Mouse (Mus musculus): Measurements from ENCODE around the gene Fdxr. TPM values are rescaled to one million over a fixed set of nuclear protein-coding genes. Genes with fewer than 3 reads are reported as not detected.

Gene Fdxr
- polyA plus RNA-seq, 1 experiment from 2014 or later: 11.3 TPM

DNA sequence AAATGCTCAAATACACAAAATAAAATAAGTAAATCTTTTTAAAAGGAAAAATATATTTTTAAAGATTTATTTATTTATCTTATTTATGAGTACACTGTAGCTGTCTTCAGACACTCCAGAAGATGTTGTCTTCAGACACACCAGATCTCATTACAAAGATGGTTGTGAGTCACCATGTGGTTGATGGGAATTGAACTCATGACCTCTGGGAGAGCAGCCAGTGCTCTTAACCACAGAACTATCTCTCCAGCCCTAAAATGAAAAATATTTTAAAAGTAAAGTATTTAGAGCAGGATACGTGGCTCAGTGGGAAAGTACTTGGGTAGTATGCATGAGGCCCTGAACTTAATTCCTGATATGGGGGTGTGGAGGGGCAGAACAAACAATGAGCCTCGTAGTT, 24.5 kb upstream of the Fdxr start:
- 78% methylated on average over 2 of the region's 2 CpGs for WGBS

DNA sequence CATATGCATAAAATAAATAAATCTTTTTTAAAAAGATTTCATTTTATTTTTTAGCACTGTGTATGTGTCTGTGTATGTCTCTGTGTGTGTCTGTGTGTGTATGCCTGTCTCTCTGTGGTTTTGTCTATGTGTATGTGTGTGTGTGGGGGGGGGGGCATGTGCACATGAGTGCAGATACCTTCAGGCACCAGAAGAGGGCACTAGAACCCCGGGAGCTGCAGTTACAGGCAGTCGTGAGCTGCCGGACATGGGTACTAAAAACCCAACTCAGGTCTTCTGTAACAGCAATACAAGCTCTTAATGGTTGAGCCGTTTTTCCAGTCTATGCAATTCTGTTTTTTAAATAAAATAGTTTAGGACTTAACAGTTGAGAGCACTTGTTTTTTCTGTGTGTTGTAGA, 23.9 kb upstream of the Fdxr start:
- 84% methylated on average over 4 of the region's 4 CpGs for WGBS
- H3K4me3 ChIP-seq: no peak overlapping the region
- ATAC-seq (ENCODE audit: insufficient number of reproducible peaks, low FRiP score): no peak
- H3K27ac ChIP-seq (ENCODE audit: poor library complexity, severe bottlenecking): no peak overlapping the region
- H3K9me3 ChIP-seq (replicated peaks): 0 out of 2 replicates have a peak, but pooled peaks cover 4% of the 10 kb centered on the region
- H3K4me1 ChIP-seq (replicated peaks): peaks cover 8% of the 10 kb centered on the region; the same call in 1 of the 2 replicates
- peaks cover 46% of the 10 kb centered on the region for H3K27me3 ChIP-seq (replicated peaks)
- H3K9ac ChIP-seq: no peak overlapping the region
- no peak overlapping the region for H3K4me2 ChIP-seq
- no peaks in the 10 kb centered on the region for H3K36me3 ChIP-seq

More for the DNA sequence above, 24.5 kb upstream of the Fdxr start:
- H3K4me1 ChIP-seq (replicated peaks): peaks cover 8% of the 10 kb centered on the region; the same call in 1 of the 2 replicates
- H3K27ac ChIP-seq (ENCODE audit: poor library complexity, severe bottlenecking): no peak overlapping the region
- ATAC-seq (ENCODE audit: insufficient number of reproducible peaks, low FRiP score): no peak
- H3K9ac ChIP-seq: no peak overlapping the region
- H3K27me3 ChIP-seq (replicated peaks): peaks cover 40% of the 10 kb centered on the region
- H3K36me3 ChIP-seq: no peaks in the 10 kb centered on the region
- no peak overlapping the region for H3K4me2 ChIP-seq
- 0 out of 2 replicates have a peak, but pooled peaks cover 4% of the 10 kb centered on the region for H3K9me3 ChIP-seq (replicated peaks)
- no peak overlapping the region for H3K4me3 ChIP-seq

DNA sequence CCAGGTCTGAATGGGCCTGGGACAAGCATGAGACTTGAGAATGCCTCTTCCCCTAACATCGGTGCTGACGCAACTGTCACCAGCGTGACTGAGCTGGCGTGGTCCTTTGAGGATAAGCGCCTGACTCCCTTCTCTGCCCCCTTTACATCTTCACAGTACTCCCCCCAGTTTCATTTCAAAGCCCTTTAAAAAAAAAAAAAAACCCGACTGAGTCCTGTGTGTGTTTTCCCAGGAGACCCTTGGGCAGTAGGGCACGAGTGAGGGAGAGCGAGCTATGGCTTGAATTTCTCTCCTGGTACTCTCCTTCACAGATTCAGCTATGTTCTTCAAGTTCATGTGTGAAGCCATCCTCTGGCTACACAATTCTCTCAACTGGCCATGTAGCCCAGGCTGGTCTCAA, 21.3 kb upstream of the Fdxr start:
- H3K4me2 ChIP-seq: 0 out of 2 replicates have a peak overlapping the region, but pooled peaks have one; percentile 80
- ATAC-seq (ENCODE audit: insufficient number of reproducible peaks, low FRiP score): no peak
- WGBS: 61% methylated on average over 8 of the region's 8 CpGs

DNA sequence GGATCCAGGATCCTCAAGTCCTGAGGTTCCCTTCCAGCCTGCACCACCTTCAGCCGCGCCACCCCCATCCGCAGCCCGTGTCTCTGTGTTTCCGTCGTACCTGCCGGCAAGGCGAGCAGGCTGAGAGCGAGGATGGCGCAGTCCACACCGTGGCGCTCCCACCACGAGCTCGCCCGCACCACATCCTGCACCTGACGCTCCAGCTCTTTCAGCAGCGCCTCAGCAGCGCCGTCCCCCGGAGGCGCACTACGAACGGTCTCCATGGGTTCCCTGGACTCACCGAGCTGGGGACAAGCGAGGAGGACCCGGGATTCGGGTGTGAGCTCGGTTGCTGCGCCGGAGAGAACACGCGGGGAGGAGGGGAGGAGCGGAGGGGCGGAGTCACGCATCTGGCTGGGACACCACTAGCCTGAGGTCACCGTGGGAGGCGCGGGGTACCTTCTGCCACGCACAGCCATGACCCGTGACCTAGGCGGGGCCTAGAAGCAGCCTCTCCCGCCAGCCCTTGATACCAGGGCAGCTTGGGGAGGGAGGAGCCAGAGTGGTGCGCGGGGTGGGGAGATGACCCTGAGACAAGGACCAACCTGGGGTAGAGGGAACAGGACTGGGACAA, 20.5 kb upstream of the Fdxr start, which contains the start of gene Fads6:
Fads6 (minus strand) TSS at position 450 of the 613 bp plus-strand sequence.
- 2% methylated on average over 44 of the region's 44 CpGs for WGBS
- peaks cover 43% of the 10 kb centered on the region for H3K27me3 ChIP-seq (replicated peaks)
- H3K4me2 ChIP-seq: peak within 1 kb of the TSS; percentile 80
- no peaks in the 10 kb centered on the region for H3K36me3 ChIP-seq
- peak within 1 kb of the TSS; percentile 46 for H3K4me3 ChIP-seq
- ATAC-seq (ENCODE audit: insufficient number of reproducible peaks, low FRiP score): peak; percentile 71
- peak within 1 kb of the TSS; percentile 63 for H3K9ac ChIP-seq
- 0 out of 2 replicates have a peak, but pooled peaks cover 4% of the 10 kb centered on the region for H3K9me3 ChIP-seq (replicated peaks)
- H3K4me1 ChIP-seq (replicated peaks): peaks cover 16% of the 10 kb centered on the region
- no peak within 1 kb of the TSS for H3K27ac ChIP-seq (ENCODE audit: poor library complexity, severe bottlenecking)

More for the DNA sequence above, 21.3 kb upstream of the Fdxr start:
- H3K27ac ChIP-seq (ENCODE audit: poor library complexity, severe bottlenecking): no peak overlapping the region
- H3K9me3 ChIP-seq (replicated peaks): 0 out of 2 replicates have a peak, but pooled peaks cover 4% of the 10 kb centered on the region
- H3K9ac ChIP-seq: no peak overlapping the region
- no peaks in the 10 kb centered on the region for H3K36me3 ChIP-seq
- H3K27me3 ChIP-seq (replicated peaks): peaks cover 43% of the 10 kb centered on the region
- peaks cover 8% of the 10 kb centered on the region; the same call in 1 of the 2 replicates for H3K4me1 ChIP-seq (replicated peaks)
- H3K4me3 ChIP-seq: no peak overlapping the region

DNA sequence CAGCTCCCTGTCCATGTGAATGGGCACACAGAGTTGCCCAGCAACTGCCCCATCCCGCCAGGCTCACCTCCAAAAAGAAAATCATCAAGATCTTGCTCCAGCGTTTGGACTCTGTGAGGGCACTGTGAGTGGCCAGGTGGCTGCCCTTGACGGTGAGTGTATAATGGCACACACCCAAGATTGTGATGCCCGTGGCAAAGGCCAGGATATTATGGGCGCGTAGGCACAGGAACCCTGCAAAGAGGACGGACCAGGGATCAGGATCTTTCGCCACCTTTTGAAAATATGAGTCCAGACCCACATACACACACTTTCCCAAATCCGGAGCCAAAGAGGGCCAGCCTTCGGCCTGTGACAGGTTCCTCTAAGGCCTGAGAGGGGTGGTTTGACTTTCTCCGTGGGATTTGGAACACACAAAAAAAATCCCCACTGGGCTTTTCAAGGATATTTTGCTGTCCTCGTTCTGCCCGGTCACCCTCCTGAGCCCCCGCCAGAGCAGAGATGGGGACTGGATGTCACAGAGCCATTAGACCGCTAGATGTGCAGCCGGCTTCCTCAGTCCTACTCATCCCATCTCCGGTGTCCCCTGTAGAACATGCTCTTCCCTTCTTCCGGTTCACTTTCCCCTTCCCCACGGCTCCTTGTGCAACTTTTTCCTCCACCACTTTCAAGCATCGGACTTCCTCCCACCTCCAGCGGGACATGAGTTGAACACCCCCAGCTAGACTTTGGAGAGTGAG, 19.8 kb upstream of the Fdxr start:
- H3K27ac ChIP-seq (ENCODE audit: poor library complexity, severe bottlenecking): no peak overlapping the region
- H3K4me2 ChIP-seq: peak overlapping the region; percentile 80
- H3K9me3 ChIP-seq (replicated peaks): 0 out of 2 replicates have a peak, but pooled peaks cover 4% of the 10 kb centered on the region
- H3K9ac ChIP-seq: peak overlapping the region; percentile 63
- H3K4me3 ChIP-seq: peak overlapping the region; percentile 46
- H3K4me1 ChIP-seq (replicated peaks): peaks cover 17% of the 10 kb centered on the region
- H3K36me3 ChIP-seq: no peaks in the 10 kb centered on the region
- WGBS: 57% methylated on average over 21 of the region's 21 CpGs
- peaks cover 43% of the 10 kb centered on the region for H3K27me3 ChIP-seq (replicated peaks)
- no peak for ATAC-seq (ENCODE audit: insufficient number of reproducible peaks, low FRiP score)

DNA sequence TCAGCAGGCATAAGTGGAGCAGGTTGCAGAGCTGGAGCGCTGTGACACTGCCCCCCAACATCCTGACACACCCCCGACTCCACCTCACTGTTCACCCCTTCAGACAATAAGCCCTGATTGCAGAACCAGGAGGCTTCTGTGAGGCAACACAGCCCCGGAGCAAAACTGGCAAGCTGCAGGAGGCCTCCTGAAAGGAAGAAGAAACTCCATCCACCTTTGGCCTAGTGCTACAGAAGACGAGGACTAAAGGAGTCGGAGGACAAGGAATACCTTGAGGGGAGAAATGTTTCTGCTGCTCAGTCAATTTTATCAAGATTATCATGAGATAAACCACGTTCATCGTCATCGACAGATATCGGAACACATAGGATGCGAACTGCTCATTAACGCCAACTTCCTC, 19.1 kb upstream of the Fdxr start:
- H3K4me2 ChIP-seq: no peak overlapping the region
- H3K36me3 ChIP-seq: no peaks in the 10 kb centered on the region
- ATAC-seq (ENCODE audit: insufficient number of reproducible peaks, low FRiP score): no peak
- WGBS: 82% methylated on average over 11 of the region's 11 CpGs
- H3K9ac ChIP-seq: no peak overlapping the region
- no peak overlapping the region for H3K27ac ChIP-seq (ENCODE audit: poor library complexity, severe bottlenecking)
- peaks cover 43% of the 10 kb centered on the region for H3K27me3 ChIP-seq (replicated peaks)
- H3K9me3 ChIP-seq (replicated peaks): 0 out of 2 replicates have a peak, but pooled peaks cover 3% of the 10 kb centered on the region
- no peak overlapping the region for H3K4me3 ChIP-seq
- H3K4me1 ChIP-seq (replicated peaks): peaks cover 17% of the 10 kb centered on the region

DNA sequence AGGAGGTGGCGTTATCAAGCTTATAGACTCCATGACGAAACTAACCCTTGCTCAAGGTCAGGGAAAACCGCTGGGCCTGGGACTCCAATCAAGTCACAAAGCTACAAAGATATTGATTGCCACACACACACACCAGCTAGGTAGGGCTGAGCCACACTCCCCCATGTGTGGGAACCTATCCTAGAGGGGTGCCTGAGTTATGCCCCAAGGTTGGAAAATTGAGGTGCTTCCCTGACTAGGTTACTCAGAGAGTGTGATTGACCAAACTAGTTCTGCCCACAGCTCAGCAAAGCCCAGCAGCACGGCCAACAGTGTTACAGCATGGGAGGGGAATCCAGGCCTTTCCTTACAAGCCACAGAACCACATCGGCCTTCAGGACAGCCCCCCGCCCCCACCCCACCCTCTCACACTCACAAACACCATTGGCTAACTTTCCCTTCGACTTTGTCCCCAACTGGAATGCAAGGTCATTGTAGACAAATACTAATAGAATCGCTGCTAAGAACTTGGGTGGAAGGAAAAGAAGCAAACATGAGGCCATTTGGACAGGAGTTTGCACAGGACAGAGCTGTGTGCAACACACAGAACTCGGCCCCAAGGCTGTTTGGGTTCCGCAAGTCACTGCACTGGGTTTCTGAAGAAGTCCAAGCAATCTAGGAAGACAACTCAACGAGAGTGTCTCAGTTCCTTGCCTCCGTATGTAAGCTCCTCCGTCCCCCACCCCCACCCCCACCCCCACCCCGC, 16.0 kb upstream of the Fdxr start:
- 50% methylated on average over 14 of the region's 14 CpGs for WGBS

DNA sequence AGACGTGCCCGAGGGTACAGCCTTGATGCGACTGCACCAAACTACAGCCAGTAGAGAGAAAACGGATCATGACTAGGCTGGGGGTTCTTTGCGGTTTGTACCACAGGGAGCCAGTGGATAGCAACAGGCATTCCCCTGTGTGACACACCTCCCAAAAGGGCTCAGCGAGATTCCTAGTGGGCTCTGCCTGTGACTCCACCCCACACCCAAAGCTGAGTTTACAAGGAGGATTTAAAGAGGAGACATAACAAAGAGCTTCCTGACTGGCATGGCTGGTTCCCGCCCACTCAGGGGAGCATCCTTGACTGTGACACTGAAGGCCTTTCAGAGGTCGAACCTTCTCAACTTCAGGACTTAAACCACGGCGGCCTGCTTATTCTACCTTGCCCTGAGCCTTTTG, 14.7 kb upstream of the Fdxr start:
- Histone ChIP-seq H3K4me3 (no peak overlapping the region), H3K9ac (no peak overlapping the region), H3K27me3 (replicated peaks) (peaks cover 10% of the 10 kb centered on the region), H3K4me1 (replicated peaks) (peaks cover 12% of the 10 kb centered on the region), H3K4me2 (no peak overlapping the region), H3K9me3 (replicated peaks) (no peaks in the 10 kb centered on the region), H3K27ac (ENCODE audit: poor library complexity, severe bottlenecking) (no peak overlapping the region), H3K36me3 (no peaks in the 10 kb centered on the region)
- WGBS: 79% methylated on average over 10 of the region's 10 CpGs
- no peak for ATAC-seq (ENCODE audit: insufficient number of reproducible peaks, low FRiP score)

More for the DNA sequence above, 16.0 kb upstream of the Fdxr start:
- Histone ChIP-seq H3K9me3 (replicated peaks) (no peaks in the 10 kb centered on the region), H3K4me1 (replicated peaks) (peaks cover 20% of the 10 kb centered on the region), H3K27me3 (replicated peaks) (peaks cover 22% of the 10 kb centered on the region), H3K27ac (ENCODE audit: poor library complexity, severe bottlenecking) (no peak overlapping the region), H3K9ac (no peak overlapping the region), H3K4me3 (no peak overlapping the region), H3K4me2 (no peak overlapping the region), H3K36me3 (no peaks in the 10 kb centered on the region)
- ATAC-seq (ENCODE audit: insufficient number of reproducible peaks, low FRiP score): no peak

DNA sequence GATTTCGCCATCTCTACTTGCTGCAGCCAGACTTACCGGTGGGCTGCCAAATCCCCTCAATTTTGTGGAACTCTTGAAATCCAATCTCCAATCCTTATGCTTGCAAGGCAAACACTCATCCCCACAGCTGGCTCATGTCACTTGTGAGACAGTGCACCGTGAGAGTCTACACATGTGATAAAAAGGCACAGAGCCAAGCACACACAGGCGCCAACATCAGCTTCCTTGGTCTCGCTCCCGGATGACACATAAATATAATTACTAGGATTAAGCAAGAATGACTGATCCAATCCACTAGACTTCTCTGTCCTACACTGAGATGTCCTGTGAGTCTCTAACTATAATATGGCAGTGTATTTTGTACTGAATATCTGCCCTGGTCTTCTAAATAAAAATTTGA, 14.1 kb upstream of the Fdxr start:
- Histone ChIP-seq H3K4me3 (no peak overlapping the region), H3K4me1 (replicated peaks) (peaks cover 12% of the 10 kb centered on the region), H3K9me3 (replicated peaks) (no peaks in the 10 kb centered on the region), H3K27me3 (replicated peaks) (peaks cover 4% of the 10 kb centered on the region; the same call in 1 of the 2 replicates), H3K9ac (no peak overlapping the region), H3K27ac (ENCODE audit: poor library complexity, severe bottlenecking) (0 out of 2 replicates have a peak overlapping the region, but pooled peaks have one; percentile 0), H3K36me3 (no peaks in the 10 kb centered on the region), H3K4me2 (no peak overlapping the region)
- WGBS: 60% methylated on average over 6 of the region's 6 CpGs
- ATAC-seq (ENCODE audit: insufficient number of reproducible peaks, low FRiP score): no peak

DNA sequence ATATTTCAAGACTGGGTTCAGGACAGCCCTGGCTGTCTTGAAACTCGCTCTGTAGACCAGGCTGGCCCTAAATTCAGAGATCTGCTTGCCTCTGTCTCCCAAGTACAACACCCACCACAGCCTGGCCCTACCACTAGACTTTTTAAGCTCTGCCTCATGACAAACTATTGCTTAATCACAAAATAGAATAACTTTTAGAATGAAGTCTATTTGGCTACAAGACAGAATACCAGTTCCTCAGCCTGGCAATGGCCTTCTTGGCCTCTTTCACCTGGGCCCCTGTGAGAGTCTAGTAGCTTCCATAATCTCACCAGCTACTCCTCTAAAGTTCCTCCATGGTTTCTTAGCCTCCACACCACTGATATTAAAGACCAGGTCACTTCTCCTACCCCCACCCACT, 13.5 kb upstream of the Fdxr start:
- Histone ChIP-seq H3K4me1 (replicated peaks) (peaks cover 15% of the 10 kb centered on the region), H3K27ac (ENCODE audit: poor library complexity, severe bottlenecking) (0 out of 2 replicates have a peak overlapping the region, but pooled peaks have one; percentile 0), H3K27me3 (replicated peaks) (no peaks in the 10 kb centered on the region), H3K9ac (no peak overlapping the region), H3K4me3 (no peak overlapping the region), H3K9me3 (replicated peaks) (no peaks in the 10 kb centered on the region), H3K4me2 (no peak overlapping the region), H3K36me3 (no peaks in the 10 kb centered on the region)
- WGBS: 92% methylated on average over 1 of the region's 1 CpGs
- ATAC-seq (ENCODE audit: insufficient number of reproducible peaks, low FRiP score): no peak

DNA sequence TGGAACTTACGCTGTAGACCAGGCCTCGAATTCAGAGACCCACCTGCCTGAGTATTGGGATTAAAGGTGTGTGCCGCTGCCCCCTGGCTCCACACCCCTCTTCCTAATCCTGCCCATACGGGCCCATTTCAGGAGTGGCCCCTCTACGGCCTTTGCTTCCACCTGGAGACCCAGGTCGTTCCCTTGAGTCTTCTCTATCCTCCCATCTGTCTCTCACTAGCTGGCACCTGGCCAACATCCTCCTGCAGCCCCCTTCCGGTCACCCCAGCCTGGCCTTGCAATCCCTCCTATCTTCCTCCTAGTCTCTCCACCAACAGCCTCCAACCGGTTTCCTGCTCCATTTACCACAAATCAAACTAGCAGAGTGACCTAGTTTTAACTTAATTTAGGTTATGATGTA, 13.0 kb upstream of the Fdxr start:
- Histone ChIP-seq H3K27ac (ENCODE audit: poor library complexity, severe bottlenecking) (no peak overlapping the region), H3K36me3 (no peaks in the 10 kb centered on the region), H3K9me3 (replicated peaks) (no peaks in the 10 kb centered on the region), H3K9ac (no peak overlapping the region), H3K4me3 (no peak overlapping the region), H3K4me1 (replicated peaks) (peaks cover 15% of the 10 kb centered on the region), H3K27me3 (replicated peaks) (no peaks in the 10 kb centered on the region), H3K4me2 (no peak overlapping the region)
- whole genome bisulfite sequencing: 74% methylated on average over 8 of the region's 8 CpGs
- ATAC-seq (ENCODE audit: insufficient number of reproducible peaks, low FRiP score): no peak

Measured in heart, embryonic 12.5 days (tissue).